Mouse (Mus musculus): ENCODE results near the gene Mamld1.
"Not testable (repeated sequence)": the region's sequence is repeated elsewhere in the genome, so short reads cannot be mapped to it uniquely, and the experiment has no call there.

Mamld1 gene

DNA sequence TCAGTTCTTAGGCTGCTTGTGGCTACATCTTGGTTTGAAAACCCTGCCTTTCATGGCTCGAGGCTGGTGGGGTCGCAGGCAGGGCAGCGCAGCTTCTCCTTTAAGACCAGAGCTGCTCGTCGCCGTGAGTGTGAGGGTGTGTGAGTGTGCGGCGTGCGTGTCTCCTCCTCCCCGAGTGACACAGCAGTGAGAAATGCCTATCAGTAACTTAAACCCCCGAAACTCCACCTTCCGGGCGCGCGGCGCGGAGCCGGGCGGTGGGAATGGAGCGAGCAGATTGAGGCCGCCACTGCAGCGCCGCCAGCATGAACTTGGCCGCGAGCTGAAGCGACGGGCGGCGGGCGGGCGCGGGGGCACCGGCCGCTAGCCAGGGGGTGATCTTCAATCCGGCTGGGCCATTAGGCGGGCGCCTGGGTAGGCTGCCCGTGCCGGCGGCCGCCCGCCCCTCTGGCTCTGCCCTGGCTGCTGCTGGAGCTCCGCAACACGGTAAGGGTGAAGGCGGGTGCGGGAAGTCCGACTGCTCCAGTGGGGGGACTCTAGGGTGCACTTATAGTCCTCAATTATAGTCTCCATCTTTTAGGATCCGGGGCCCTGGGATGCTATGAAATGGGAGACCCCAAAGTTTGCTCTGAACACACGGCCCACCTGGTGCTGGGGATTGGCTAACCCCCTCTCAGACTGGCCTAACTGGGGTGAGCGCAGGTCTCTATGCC is at the start of gene Mamld1:
Gene Mamld1 (plus strand): TSS at position 393 of the 713 bp plus-strand sequence.
- in situ Hi-C loops (cut with MboI, MseI), result no loop called here

DNA sequence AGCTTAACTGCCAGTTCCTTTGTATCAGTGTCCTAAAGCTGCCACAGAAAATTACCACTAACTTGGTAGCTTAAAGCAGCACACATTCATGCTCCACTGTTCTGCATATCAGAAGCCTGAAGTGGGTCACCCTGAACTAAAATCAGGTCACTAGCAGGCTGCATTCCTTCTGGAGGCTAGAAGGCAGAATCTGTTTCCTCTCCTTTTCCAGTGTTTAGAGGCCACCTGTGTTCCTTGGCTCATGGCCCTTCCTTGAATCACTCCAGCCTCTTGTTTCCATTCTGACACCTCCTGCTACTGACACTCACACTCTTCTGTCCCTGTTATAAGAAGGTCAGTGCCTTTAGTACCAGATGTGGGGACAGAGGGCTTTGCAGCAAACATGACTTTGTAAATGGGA is 25.3 kb upstream of the Mamld1 start:
- in situ Hi-C loops (cut with MboI, MseI), result no loop called here

DNA sequence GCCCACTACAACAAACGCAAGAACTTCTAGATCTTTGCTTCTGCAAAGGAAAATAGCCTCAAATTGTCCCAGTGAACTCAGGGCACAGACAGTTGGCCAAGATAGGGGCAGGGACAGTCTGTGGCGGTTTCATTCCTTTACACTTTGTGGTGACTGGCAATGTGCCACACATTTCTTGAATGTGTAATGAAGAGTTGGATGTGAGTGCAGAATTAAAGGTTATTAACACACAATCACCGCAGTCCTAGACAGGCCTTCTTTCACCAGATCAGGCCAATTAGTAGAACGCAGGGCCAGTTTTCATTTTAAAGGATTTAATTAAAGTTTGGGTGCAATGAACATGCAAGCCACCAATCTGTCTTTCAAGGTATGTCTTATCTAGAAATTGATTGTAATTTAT is 22.0 kb upstream of the Mamld1 start:
- in situ Hi-C loops (cut with MboI, MseI), result no loop called here

DNA sequence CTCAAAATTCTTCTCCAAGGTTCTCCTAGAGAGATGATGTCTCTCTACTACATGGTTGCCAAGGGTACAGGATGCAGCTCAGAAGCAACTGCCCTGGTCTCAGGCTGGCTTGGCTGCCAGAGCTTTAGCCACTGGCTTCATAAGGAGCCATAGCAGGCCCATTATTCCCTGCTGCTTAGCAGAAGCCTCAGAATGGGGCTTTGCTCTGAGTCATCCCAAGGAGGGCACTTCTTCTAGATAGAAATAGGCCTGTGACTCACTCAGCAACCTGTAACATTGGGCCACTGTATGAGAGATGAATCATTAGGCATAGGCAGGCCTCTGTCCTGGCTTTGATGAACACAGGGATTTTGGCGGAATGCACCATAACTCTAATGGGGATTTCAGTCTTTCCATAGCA is 21.1 kb upstream of the Mamld1 start:
- in situ Hi-C loops (cut with MboI, MseI), result not testable (repeated sequence)

DNA sequence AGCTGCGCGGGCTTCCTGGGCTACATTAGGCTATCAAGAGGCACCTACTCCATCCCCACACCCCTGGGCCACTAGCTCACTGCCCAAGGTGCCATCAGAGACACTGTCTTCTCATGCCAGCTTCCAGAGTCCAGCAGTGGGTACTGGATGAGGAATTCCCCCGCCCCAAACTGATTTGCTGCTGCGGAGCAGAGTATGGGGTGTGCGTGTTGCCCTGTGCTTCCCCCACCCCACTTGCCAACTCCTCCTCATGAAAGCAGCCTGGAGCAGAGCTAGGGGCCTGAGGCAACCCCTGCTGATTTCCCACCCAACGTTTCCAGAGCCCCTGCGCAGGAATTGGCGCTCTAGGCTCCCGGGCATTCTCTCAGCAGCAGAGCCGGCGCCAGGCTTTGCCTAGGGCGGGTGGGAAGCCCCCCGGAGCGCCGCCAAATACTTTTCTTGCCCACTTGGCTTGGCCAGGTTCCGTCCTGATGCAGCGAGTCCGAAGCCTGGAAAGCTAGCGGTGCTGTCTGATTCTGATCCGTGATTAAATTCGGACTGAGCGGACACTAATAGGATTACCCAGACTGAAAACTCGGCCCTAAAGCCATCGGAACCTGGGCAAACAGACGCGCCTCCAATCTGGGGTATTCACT is 738 bp downstream of the Mamld1 start:
- in situ Hi-C loops (cut with MboI, MseI), result no loop called here

DNA sequence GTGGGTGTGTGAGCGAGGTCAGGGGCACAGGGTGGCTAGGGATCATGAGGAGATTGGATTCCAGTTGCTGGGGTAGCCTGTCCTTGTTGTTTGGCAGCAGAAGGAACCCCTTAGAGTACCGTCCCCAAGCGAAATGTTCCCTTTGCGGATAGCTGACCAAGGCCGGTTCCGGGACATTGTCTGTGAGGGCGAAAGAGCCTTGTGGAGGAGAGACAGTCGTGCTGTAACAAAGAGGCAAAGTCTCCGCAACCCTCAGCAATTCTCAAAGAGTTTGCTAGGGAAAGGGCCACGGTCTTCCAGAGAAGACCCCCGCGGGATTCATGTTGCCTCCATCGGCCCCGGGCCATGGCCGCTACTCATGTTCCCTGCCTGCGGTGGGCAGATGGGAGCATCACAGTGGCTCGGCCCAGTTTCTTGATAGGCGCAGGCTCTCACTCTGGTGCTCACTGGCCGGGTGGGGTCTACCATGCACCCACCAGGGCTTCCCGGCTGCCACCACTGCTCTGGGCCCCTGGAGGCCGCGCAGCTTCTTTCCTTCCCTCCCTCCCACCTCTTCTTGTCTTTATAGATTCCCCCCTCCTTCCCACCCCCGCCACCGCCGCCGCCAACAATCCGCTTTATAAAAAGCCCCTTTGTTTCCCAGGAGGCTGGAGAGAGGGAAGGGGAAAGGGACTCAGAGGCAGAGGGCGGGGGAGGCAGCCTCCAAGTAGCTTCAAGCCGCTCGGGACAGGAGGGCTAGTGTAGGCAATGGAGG is 1.5 kb downstream of the Mamld1 start:
- in situ Hi-C loops (cut with MboI, MseI), result no loop called here

DNA sequence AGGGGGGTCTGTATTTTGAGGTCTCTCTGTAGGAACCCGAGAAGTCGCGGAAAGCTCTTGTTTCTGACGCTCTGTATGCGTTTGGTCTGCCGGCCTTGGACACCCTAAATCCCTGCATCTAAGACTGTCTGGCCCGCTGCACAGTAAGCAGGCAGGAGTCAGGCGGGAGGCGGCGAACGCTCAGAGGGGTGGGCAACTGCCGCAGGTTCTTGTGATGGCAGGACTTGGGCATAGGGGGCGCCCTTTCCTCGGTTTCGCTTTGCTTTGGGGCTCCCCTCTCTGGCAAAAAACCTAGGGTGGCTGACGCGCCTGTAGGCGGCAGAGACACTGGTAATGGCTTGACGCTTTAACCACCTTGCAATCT is 2.0 kb downstream of the Mamld1 start:
- in situ Hi-C loops (cut with MboI, MseI), result no loop called here

DNA sequence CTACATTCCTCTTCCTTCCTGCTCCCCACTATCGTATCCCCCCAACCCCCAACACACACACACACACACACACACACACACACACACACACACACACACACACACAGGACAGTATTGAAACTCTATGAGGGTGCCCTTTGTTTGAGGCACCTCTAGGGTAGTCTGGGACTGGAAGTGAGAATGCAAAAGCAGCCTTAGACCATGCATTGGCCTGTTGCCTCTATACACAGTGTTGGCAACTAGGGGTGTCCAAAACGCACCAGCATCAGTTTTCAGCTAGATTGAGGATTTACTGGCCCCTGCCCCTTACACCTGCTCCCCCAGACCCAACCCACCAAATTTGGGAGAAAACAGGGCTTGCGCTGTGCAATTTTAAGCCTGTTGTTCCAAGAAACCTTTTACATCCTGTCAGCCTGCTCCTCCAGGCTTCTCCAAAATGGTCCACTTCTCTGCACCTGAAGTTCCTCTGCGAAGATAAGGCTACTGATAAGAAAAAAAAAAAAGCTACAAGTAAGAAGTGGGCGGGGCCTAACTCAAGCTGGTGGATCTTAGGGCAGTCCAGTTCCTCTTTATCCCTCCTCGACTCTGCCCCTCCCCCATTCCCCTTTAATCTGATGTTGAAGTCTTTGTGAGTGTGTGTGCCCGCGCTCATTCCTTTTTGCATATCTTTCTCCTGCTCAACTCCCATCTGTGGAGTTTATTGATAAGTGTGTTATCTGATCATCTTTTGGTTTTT is 2.6 kb downstream of the Mamld1 start:
- in situ Hi-C loops (cut with MboI, MseI), result no loop called here

DNA sequence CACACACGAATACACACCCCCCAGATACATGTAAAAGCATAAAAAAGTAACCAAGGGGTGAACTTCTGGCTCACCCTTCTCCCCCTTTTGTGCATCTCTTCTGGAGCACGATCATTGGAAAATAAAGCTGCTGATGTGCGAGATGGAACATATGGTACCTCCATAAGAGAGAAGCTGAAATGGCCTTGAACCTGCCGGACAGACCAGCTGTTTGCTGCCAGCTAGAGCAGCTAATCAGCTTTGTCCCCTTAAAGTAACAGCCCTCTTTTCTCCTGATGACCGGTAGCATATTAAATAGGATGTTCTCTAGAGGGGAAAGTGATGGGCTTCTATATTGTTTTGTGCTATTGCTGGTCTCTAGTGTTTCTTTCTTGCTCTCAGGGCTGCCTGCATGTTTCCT is 3.2 kb downstream of the Mamld1 start:
- in situ Hi-C loops (cut with MboI, MseI), result no loop called here

DNA sequence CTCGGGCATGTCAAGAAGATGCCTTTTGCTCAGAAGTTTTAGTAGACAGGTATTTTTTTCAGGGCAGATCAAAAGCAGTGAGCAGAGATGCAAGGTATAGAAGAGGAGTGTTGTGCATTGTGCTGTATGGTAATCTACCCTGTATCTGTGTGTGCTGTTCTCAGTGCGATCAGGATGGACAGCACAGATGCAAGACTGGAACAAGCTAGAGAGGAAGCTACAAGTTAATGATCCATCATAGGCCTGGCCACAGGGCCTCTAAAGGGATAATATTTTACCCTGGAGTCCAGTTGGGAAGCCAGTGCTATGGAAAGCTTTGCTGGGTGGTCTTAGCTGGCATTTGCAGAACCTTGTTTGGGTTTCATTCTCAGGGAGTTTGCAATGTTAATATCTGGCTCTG is 6.9 kb downstream of the Mamld1 start:
- in situ Hi-C loops (cut with MboI, MseI), result no loop called here

DNA sequence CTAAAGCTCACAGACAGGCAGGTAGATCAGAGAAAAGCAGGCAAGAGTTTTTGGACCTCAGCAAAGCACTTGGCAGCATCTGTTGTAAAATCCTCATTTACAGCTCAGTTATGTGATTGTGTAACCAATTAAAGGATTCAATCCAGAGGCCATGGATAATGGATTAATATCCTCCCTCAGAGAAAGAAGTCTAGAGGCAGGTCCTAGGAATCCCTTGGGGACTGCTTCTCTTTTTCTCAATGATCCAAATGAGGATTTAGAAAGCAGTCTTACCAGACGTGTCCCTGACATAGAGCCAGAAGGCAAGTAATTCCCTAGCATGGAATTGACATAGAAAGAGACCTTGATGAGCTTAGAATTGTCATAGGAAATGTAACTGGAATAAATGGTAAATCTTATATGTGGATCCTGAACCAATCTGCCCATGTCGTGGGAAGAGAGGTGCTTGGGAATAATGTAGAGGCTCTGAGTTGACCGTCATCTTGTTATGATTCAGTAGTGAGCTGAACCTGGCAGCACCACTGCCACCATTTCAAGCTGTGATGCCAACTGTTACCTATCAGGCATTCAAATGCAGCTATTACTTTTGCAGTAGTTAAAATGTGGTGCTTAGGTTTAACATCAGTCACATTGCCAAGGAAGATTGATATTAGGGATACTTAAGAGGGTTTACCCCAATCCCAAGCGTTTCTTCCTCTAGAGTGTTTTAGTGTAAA is 35.2 kb downstream of the Mamld1 start:
- in situ Hi-C loops (cut with MboI, MseI), result no loop called here

DNA sequence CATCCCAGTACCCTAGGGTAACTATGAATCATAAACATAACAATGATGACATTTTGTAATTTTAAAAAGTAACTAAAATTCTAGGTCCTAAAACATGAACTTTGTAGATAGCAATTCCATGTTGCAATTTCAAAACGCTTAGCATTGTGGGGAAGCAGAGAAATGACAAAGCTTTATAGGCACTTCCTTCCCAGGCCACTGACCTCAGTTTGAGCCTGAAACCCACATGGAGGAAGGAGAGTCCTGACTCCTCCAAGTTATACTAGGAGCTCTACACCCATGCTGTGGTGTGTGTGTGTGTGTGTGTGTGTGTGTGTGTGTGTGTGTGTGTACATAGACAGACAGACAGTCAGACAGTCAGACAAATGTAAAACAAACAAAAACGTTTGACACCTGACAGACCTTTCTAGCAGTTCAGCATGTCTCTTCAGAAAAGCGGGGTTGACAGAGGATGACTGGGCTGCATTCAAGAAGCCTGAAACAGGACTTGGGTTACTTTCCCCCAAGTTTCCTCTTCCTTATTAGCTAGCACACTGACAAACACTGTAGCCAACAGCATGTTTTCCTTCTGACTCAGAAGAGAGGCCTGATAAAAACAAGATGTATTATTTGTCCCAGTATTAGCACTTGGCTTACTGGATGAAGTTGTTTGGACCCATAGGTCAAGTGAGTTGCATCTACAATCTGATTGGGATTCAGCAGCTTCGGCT is 37.5 kb downstream of the Mamld1 start:
- in situ Hi-C loops (cut with MboI, MseI), result no loop called here

DNA sequence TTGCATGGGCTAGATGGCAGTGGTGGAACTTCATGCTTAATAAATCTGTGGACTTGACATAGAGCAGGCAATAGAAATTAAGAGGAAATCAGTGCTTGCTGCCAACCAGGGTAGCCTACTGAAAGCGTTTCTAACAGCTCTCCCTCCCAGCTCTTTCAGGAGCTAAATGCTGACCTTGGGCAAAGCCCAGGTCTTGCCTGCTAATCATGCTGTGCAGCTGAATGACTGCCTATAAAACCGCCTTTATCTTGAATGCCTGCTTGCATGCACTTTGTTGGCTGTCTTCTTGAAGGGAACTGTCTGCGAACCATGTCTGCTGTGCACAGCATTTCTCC is 38.0 kb downstream of the Mamld1 start:
- in situ Hi-C loops (cut with MboI, MseI), result no loop called here

DNA sequence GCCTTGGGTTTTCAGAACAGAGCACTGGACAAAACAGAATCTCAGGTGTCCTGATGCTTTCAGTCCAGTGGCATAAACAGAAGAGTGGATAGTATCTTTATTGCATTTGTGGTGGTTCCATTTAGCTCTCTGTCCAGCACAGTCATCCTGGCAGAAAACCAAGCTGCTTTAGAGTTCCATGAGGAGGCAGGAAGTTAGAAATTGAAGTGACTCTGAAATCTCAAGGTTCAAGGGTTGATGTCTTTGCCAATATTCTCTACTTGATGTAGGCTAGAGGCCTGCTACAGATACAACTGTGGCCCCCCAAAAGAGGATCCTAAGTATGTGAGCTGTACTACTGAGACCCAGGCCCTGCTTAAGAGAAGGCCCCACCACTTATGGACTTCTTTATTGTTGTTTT is 55.8 kb downstream of the Mamld1 start:
- in situ Hi-C loops (cut with MboI, MseI), result no loop called here

DNA sequence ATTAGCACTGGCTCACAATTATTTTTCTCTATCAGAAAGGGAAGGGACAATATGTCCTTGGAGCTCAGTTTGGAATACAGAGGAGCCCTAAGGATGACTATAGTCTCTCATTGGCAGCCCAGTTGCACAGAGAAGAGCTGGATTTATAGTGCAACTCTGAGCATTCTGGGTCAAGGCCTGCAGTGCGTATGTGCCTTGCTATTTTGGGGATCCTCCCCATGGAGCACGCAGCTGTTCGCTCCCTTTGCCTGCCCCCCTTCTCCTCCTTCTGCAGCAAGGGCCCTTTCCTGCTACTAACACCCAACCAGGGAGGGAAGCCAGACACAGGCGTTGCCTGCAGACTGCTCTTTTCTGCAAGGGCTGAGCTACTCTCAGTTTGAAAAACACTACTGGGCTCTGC is 56.3 kb downstream of the Mamld1 start:
- in situ Hi-C loops (cut with MboI, MseI), result no loop called here

DNA sequence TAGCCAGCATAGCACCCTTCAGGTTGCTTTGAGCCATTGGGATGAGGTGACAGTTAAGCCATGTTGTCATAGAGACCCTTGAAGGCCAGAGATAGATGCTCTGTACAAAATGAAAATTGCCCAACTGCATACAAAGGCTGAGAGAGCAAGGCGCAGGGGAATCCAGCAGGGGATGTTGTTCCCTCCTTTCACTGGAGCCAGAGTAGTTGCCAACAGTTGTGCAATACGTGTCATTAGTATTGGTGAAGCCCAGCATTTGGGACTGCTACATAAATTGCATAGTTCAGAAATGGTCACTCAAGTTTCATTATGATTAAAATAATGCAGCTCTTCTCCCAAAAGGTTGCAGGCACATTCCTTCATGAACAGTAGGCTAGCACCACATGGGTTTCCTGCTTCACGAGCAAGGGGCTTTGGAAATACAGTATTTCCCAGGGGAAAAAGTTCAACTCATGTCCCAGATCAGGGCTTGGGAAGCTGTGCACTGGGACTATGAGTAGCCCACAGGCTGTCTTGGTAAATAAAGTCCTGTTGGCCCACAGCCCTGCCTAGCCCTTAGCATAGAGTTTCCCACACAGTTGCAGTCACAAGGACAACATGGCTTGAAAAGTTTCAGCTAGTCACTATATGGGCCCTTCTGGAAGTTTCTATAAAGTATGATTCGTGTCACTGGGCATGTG is 58.1 kb downstream of the Mamld1 start:
- in situ Hi-C loops (cut with MboI, MseI), result no loop called here

DNA sequence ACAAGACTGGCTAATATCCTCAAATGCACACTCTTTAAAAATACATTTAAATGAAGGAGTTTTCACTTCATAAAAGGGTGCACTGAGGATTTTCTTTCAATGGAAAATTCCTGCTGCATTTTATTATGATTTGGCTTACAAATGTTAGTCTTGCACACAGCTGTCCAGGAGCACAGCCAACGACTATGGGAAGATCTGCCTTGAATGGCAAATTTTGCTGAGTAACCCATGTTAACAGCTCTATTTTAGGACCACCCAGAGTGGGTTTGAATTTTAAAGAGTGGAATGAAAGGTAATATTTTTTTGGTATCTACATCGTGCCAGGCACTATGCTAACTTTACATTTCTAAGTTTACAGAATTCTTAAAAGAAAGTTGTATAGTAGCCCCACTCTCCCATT is 60.3 kb downstream of the Mamld1 start:
- in situ Hi-C loops (cut with MboI, MseI), result no loop called here

DNA sequence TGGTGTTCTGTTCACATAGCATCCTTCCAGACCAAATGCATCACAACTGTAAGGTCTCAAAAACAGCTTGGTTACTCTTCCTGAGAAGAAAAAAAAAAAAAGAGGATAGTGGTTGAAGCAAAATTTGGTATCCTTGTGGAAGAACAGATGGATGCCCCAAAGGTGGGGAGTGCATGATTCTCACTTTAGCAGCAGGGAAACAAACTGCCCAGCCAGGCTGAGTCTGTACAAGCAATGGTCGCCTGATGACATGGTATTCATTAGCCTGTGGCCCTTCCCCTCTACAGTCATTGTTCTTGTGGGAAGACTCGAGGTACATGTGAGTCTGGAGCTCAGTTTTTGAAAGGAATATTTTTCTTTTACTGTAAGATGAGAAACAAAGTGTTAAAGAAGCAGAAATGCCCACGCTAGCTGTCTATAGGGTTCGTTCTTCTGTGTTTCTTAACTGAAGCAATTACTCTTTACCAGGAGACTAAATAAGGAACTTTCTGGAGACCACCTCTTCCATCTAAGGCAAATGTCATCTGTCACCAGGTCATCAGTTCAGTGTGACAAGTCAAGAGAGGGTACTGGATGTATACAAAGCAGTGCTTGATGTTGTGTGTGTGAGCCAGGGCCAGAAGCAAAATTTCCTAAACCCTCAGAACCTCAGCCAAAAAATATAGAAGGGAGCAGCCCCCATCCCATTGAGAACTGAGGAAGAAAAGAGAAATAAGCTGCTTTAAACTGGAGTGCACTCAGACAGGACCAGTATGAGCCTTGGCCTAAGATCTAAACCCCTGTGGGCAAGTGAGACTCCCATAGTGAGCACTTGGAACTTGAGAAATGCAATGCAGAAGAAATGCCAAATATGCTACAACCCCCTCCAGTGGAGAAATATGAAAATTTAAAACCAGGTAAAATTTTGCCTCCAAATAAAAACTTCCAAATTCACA is 72.6 kb downstream of the Mamld1 start:
- in situ Hi-C loops (cut with MboI, MseI), result no loop called here

DNA sequence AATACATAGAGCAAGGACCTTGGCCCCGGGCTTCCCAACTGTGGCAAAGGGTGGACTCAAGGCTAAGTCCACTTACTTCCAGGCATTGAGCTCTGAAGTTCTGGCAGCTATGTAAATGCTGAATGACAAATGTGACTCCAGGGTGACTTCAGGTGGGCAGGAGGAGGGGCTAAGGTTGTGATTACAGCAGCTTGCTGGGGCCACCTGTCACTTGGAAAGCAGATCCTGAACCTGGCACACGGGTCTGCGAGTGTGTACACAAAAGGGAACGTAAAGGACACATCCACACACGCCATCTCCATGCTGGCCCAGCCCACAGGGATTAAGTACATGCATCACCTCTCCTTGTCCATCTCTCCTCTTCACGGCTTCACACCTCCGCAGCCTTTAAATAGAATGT is 75.0 kb downstream of the Mamld1 start:
- in situ Hi-C loops (cut with MboI, MseI), result no loop called here
